Mouse (Mus musculus): ENCODE measurements around the gene Mrgpre.

DNA sequence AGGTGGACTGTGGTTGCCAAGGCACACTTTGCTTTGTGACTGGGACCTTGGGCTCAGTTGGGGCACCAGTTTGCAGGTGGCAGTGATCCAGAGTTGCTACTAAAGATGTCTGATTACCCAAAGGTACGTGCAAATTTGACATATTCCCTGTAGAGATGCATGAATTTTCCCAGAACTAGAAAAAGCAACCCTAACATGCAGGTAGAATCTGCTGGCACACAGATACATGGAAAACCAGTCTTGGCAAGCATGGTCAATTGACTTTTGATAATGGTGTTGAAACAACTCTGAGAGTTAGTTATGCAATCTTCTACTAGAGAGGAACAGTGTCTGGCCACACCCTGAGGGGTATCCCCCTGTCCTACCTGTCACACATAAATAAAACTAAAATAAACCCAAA, 32.9 kb downstream of the Mrgpre start:
- no peak for TF ChIP-seq CTCF (conservative IDR thresholded peaks at IDR 0.05; ENCODE audit: insufficient read depth, insufficient read length, low read depth, low read length)
- no peak for TF ChIP-seq POLR2A (IDR thresholded peaks at IDR 0.05; ENCODE audit: low read depth, low read length)
